Mouse (Mus musculus): ENCODE results near the gene Mvp.

Mvp gene

DNA sequence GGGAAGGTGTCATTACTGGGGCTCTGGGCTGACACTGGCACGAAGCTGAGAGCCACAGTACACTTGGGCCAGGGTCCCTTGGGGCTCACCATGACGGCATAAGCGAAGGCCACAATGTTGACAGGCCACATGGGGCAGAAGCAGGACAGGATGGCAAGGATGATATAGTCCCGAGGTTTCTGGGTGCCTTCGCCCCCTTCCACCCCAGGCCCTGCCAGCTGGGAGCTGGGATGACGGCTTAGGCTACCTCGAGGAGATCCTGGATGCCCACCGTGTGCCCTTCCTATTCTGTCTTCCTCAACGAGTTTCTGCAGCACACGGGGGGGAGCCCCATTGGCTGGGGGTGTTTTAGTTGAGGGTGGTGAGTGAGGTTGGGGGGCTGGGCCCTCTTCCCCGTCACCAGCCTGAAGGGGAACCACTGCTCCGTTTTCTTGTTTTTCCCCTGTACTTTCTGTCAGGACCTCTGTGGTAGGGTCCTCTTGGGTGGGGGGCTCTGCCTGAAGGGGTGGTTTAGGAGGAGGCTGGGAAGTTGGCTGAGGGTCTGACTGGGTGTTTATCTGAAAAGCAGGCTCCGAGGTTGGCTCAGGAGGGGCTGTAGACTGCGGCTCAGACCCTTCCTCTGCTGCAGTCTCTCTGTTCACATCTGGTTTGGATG, 5.0 kb upstream of the Mvp start:
- no peak for DNase-seq

DNA sequence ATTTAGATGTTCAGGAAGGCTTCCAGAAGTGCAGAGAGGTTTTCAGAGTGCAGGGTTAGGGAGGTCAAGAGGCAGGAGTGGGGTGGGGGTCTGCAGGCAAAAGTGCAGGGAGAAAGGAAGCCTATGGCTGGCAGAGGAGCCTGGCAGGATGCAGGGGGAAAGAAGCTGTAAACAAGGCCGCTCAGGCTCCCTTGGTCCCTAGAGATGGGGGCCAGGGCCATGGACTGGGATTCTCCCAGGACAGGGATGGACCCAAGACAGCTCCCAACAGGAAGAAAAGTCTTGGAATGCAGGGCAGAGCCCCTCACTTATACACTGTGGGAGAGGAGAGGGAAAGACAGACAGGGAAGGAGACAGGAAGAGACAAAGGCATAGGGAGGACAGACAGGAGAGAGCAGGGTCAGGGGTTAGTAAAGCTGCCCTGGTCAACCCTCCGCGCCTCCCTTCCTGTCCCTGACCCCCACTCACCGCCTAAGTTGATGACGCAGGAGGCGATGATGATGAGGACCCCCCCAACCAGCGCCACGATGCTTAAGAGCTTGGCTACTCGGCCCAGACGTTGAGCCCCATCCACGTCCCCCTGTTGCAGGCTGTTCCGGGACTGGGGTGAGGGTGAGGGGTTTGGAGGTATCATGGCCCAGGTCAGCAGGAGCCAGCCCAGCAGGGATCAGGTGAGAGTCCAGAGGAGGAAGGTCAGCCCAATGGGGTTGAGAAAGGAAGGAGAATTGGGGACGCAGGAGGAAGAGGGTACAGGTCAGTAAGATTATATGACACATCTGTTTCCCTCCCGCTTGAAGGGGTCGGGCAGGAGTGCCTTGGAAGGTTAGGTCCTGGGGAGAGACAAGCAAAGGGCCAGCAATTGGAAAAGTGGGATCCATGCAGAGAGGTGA, 4.2 kb upstream of the Mvp start:
- peak in 1 of 2 experiments; percentile 36 for DNase-seq

DNA sequence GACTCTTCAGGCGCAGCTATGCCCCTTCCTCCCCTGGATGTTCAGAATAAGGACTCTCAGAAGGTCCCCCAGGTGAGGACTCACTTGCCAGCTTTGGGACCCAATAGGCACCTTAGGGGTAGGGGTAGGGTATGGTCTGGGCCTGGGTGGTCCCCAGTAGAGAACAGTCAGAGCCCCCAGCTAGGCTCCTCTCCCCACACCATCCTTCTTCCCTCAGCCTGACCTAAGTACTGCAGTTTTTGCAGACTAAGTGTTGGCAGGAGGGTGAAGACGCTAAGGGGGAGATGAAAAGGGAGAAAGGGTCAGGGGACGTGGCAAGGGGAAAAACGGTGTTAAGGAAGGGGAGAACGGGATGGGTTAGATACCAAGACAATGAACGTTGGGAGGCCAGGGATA, 3.5 kb upstream of the Mvp start:
- no peak for DNase-seq

DNA sequence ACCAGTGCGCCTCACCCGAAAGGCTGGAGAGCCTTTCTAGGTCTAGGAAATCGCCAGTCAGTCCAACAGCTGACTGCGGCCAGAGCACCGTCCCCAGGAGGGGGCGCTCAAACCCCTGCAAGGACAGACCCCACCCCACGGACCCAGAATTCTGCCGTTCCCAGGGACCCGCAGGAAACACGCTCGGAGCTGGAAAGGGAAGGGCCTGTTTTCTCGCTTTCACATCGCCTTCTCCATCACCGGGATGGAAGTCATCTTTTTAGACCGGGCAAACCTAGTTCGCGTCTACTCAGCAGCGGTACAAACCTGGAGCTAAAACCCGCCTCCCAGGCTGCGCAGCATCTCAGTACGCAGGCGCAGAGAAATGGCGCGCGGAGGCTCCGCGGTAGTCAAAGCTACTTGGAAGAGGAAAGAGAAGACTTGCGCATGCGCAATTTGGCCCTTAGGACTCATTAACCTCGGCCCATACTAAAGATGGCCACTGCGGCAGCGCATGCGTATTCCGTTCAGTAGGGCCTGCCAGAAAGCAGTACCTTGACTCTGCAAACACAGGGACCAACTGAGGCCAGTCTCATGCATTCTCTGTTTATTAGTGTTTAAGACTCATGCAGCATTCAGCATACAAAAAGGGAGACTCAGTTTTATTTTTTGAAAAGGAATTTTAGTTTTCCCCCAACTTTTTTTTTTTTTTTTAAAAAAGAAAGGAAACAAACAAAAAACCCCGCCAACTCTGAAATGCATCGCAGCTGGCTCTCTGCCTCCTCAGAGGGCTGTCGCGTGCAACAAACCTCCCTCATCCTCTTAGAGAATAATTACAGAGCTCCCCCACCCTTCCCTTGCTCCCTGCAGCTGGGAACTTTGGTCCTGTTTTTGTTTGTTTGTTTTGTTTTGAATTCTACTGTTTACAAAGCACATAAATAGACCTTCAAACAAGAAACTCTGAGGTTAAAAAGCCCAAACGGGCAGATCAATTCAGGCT, 2.8 kb upstream of the Mvp start, which contains the start of gene Pagr1a:
Gene Pagr1a, minus strand, starts transcription at position 382 of the 979 bp plus-strand sequence.
- DNase-seq: peak; percentile 95 to 97

DNA sequence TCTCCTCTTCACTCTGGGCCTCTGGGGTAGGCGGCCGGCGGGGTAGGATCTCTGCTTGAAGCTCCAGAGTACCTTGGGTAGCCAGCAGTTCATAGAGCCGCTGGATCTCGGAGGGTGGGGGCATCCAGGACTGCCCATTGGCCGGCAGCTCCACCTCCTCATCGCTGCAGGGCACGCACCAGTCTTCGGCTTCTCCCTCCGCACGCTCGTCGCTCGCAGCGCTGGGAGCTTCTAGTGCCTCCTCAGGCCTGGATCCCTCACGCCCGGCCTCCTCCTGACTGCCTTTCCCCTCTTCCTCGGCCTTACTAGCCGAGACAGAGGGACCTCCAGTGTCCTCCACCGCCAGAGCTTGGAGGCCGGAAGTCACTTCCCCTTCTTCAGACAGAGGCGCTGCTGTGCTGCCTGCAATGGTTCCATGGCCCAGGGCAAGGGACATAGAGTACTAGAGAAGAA, 2.1 kb upstream of the Mvp start:
- no peak for DNase-seq

DNA sequence TGATC, 1.9 kb upstream of the Mvp start, which contains the start of gene Pagr1b:
Gene Pagr1b, minus strand, starts transcription at position 4 of the 5 bp plus-strand sequence.
- DNase-seq: no peak

DNA sequence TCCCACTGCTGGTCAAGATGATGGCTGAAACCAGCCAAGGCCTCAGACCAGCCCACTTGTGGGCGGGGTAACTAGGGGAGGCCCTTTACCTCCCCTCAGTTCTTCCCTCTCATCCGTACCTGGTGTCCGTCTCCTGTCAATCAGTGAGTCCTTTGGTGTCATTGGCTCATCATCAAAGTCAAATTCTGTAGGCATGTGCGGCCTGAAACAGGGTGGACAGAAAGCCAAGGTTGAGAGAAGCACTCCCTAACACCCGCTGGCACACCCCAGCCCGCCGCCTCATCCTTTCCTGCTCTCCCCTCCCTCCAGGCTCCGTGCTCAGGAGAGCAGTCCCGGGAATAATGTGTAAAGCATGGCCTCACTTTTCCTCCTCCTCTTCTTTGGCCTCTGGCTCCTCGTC, 1.7 kb upstream of the Mvp start:
- DNase-seq: peak in 1 of 2 experiments; percentile 51

DNA sequence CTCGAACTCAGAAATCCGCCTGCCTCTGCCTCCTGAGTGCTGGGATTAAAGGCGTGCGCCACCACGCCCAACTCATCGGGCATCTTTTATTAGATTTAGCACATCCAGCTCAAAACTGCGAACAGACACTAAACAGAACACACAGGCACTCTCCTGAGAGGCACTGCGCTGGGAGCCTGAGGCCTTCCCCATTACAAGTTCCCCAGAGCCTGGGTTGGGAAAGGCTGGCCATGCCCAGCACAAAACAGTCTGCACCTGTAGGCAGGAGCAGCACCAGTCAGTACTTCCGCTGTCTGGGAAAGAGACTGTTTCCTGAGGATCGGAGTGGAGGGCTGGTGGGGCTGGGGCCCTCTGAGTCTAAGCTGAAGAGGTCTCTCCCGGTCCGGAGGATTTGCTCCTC, 572 bp upstream of the Mvp start:
- DNase-seq: no peak

DNA sequence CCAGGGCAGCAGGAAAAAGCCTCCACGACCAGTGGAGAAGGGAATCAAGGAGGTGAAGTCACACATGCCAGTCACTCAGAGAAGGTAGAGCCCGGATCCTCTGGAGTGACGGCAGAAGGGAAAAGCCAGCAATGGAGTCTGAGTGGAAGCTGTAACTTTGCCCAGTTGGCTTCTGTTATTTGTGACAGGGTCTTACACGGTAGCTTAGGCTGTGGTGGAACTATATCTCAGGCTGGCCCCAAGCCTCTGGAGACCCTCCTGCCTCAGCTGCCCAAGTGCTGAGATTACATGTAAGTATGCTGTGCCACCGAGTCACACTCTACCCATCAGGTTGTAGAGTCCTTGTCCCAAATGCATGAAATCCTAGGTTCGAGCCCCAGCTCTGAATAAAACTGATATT, 1.0 kb downstream of the Mvp start:
- no peak for DNase-seq

DNA sequence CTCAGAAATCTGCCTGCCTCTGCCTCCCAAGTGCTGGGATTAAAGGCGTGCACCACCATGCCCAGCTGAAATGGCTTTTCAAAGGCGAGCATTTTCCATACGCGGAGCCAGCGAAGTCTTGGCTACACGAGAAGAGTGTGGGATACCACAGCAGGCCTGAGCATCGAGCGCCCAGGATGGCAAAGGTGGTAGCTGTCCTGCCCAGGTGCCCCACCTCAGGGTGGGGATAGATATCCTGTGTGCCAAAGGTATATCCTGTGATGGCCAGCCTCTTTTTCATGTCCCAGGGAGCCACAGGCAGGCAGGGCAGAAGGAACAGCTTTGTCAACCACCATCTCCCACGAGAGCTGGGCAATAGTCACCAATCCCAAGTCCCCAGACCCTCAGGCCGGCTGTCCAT, 1.6 kb downstream of the Mvp start:
- DNase-seq: no peak

DNA sequence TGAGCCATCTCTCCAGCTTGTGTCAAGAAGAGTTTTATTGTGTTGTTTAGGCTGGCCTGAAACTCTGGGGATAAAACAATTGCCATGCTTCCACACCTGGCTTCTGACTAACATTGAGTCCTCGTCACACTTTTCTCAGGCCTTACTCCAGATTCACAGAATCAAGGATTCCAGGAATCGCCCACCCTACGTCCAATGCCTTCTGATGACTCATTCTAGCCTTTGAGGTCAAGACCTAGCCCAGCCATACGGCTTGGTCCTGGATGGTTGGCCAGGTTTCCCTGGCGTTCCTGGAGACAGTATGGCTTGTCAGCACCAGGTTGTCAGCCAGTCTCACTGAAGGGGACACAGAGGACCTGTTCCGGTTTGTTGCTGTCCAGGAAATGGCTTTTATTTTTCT, 2.0 kb downstream of the Mvp start:
- no peak for DNase-seq

DNA sequence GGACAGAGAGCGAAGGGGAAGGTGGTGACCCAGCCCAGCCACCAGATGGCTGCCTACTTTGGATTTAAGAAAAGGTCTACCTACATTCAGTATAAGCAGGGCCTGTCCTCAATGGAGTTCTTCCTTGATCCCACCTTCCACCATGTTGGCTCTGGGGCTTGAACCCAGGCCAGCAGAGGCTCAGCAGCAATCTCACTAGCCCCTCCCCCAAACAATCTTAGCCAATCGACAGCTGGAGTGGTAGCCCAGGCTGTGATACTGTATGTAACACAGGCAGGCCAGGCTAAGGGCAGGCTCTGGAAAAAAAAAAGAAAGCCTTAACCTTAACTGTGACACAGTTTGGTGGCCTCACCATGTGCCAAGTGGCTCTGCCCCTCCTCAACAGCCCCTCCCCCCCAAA, 2.7 kb downstream of the Mvp start:
- no peak for DNase-seq

DNA sequence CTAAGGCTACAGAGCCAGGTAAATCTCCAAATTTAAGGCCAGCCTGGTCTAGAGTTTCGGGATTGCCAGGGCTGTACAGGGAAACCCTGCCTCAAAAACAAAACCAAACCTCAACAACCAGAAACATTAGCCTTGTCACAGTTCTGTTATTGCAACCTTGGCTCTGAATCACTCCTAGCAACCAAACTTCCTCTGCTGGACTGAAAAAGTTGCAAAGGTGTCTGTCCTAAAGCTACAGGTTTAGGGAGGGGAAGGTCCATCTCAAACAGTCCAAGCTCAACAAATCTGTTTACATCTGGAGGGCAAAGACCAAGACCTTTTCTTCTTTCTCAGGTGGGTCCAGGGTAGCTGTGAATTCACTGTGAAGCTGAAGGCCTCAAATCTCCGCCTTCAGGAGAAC, 3.4 kb downstream of the Mvp start:
- DNase-seq: no peak

DNA sequence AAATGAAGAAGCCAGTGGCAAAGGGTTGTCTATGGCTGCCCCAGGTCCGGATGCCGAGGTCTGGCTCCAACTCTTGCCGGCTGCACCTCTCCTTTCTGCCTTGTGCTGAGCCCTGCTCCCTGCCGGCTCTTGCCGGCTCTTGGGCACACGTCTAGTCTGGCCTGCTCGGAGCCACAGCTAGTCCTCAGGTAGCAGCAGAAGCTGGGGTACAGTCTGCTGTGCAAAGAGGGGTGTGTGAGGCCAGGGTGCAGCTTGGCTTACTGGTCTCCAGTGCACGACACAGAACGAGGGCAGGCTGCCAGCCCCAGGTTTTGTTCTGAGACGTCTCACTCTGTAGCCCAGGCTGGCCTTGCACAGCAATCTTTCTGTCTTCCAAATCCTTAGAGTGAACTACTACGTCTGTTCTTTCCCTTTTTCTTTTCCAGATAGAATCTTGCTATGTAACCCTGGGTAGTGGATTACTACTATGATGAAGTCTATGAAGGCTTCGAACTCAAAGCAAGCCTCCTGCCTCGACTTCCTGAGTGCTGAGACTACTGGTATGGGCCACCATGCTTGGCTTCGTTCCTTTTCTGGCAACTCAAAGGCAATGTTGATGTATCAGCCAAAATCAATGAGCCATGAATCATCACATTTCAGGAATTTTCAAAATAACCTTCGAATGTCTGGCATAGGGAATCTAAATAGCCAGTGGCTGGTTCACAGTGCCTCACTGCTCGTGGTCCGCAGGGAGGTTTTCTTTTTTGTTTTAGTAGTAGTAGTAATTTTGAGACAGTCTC, 4.9 kb downstream of the Mvp start:
- DNase-seq: no peak

DNA sequence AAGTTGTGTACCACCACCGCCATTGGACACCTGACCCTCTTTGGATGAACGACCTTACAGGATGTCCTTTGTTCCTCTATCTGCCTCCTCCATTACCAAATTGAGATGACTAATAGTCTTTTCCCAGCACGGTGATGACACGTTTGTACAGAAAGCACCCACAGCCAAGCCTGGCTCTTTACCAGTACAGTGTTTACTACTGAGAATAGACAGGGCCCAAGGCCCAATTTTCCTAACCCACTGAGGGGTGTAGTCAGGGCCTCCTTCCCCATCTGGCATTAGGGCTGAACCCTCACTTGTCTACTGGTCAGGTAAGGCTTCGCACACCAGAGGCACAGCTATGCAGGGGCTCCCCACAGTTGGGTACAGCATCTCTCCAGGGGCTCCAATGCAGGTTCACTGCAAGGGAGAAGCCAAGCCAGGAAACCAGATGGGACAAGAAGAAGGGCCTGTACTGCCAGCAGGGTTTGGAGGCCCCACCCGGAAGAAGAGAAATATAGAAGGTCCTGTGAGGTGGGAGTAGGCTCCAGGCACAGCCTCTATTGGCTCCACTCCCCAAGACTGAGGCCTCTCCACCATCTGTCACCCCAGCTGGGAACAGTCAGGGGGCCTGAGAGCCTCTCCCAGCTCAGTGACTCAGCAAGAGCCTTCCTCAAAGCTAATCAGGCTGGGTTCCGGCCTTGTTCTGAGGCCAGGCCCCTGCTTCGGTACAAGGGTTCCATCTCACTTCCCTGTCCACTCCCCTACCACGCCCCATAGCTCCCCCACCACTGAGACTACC, 6.0 kb downstream of the Mvp start:
- DNase-seq: no peak

DNA sequence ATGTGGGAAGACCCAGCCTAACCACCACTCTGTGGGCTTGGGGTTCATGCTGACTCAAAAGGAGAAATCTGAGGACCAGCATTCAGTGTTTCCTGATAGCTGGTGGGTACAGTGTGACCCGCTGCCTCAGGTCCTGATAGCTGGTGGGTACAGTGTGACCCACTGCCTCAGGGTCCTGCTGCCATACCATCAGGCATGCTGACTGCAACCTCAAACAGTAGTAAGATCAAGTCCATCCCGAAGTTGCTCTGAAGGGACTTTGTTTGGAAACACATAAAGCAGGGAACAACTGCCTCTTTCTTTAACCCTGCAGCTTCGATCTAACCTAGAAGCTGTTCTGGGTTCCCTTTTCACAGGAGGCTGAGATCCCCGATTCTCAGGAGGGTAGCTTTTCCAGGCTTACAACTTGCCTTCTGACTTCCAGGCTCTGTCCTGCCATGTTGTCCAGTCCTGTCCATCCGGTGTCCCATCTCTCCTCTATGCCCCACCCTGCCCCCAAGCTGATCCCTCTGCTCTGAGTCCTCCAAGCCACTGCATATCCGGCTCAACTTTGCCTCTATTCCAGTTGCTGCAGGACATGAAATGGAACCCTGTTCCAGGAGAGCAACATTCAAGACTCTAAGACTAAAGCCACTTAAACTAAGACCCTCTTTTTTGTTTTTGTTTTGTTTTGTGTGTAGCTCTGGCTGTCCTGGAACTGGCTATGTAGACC, 7.0 kb downstream of the Mvp start:
- DNase-seq: no peak

DNA sequence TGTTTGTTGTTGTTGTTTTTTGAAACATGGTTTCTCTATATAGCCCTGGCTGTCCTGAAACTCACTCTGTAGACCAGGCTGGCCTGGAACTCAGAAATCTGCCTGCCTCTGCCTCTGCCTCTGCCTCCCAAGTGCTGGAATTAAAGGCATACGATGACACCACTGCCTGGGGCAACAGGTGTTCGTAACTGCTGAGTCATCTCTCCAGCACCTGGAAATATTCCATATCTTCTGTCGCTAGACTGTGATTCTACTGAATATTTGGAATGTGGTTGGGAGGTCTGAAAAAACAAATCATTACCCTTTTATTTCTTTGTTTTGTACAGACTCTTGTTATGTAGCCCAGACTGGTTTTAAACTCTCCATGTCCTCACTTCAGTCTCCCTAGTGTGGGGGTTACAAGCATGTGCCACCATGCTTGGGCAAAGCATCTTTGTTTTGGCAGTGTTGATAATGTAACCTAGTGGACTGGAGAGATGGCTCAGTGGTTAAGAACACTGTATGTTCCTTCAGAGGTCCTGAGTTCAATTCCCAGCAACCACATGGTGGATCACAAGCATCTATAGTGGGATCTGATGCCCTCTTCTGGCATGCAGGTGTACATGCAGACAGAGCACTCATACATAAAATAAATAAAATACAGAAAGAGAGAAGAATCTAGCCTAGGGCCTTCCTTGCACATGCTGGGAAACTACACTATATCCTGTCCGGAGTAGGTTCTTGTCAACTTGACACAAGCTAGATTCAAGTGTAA, 10.1 kb downstream of the Mvp start:
- DNase-seq: no peak

DNA sequence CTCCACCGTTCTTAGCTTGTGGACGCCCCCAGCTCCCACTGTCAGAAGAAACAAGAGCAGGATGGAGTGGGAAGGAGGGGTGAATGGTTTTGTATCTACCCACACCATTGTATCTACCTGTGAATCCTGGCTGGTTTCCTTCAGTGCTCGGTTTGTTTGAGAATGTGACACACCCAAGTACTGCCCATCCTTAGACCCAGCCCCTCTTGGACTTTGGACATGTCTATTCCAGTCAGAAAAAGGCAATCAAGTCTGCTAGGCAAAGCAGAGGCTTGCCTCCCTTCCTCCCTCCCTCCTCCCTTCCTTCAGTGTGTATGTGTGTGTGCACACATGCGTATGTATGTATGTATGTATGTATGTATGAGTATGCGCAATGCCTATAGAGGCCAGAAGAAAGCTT, 10.8 kb downstream of the Mvp start:
- DNase-seq: no peak

DNA sequence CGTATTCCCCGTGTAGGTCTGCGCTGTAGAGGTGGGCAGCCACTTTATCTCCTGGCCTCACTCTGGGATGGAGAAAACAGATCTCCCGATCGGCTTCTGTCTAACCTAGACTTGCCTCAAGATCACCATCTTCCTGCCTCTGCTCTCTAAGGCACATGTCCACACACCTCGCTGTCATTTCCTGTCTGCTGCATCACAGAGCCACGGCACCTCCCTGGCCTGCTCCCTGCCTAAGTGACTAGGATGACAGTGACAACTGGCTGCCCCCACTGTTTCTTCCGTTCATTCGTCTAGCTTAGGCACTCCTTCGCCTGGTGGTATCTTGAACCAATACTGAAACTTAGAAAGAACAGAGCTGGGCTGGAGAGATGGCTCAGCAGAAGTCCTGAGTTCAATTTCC, 14.9 kb downstream of the Mvp start:
- DNase-seq: peak in 1 of 2 experiments; percentile 38

DNA sequence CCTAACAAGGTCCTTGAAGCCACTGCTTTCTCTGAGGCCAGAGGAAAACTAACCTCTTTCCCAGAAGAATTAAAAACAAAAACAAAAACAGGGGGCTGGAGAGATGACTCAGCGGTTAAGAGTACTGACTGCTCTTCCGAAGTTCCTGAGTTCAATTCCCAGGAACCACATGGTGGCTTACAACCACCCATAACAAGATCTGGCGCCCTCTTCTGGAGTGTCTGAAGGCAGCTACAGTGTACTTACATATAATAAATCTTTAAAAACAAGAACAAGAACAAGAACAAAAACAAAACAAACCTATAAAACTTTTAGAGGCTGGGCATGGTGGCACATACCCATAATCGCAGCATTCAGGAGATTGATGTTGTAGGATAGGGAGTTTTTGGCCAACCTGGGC, 18.0 kb downstream of the Mvp start:
- no peak for DNase-seq

DNA sequence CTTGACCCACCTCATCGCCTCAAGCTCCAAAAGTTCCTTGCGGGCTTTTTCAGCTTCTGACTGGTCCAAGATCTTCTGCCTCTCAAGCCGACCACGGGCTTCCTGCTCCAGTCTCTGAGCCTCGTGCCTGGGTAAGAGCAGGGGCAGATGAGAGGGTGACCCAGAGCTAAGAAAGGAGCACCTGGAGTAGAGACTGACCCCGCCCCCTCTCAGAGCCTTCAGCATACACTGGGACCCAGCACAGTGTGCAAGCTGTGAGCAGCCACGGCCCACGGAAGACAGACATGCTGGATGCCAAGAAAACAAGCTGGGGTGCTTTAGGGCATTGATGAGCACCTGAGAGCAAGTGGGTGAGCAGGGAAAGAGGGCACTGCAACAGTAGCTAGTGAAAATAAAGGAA, 25.6 kb downstream of the Mvp start:
- DNase-seq: peak in 1 of 2 experiments; percentile 53

All from thymus, postnatal 36 days (tissue).